Mouse (Mus musculus) stomach, embryonic 14.5 days (tissue): ENCODE data around the gene Bzw2. TPM values are rescaled to one million over a fixed set of nuclear protein-coding genes. Genes with fewer than 3 reads are reported as not detected.

Experiments used
- ATAC-seq: fragments of 200-750 bp; cut with Nextera tagmentation; 2 replicates; pipeline ENCODE4 v1.8.0; 2017; ENCODE audit warnings: low read depth, moderate TSS enrichment; ENCODE audit not compliant: insufficient number of reproducible peaks, insufficient read depth, low FRiP score
- H3K27ac ChIP-seq: fragments of 300-500 bp; sonication (generic); 2 replicates; pipeline ENCODE4 v1.5.1; 2014; ENCODE audit warnings: mild to moderate bottlenecking, low read length, moderate library complexity, mixed read lengths
- H3K27me3 ChIP-seq: fragments of 300-500 bp; sonication (generic); 2 replicates; pipeline ENCODE4 v1.6.1; 2014; ENCODE audit warnings: low read length, control low read depth, mixed read lengths; ENCODE audit not compliant: control insufficient read depth, insufficient read depth
- H3K36me3 ChIP-seq: fragments of 300-500 bp; sonication (generic); 2 replicates; pipeline ENCODE4 v1.6.1; 2014; ENCODE audit warnings: mild to moderate bottlenecking, control low read depth, low read length, moderate library complexity, mixed read lengths; ENCODE audit not compliant: control insufficient read depth, insufficient read depth
- H3K4me1 ChIP-seq: fragments of 300-500 bp; sonication (generic); 2 replicates; pipeline ENCODE4 v1.6.1; 2014; ENCODE audit warnings: low read length, control low read depth, mixed read lengths; ENCODE audit not compliant: control insufficient read depth, insufficient read depth
- H3K4me2 ChIP-seq: fragments of 300-500 bp; sonication (generic); replicated peaks from 2 replicates; pipeline ENCODE4 v1.6.1; 2014; ENCODE audit warnings: low read depth, low read length, control low read depth
- H3K4me3 ChIP-seq: fragments of 300-500 bp; sonication (generic); 2 replicates; pipeline ENCODE4 v1.5.1; 2014; ENCODE audit warnings: low read depth, low read length, control low read depth
- H3K9ac ChIP-seq: fragments of 300-500 bp; sonication (generic); replicated peaks from 2 replicates; pipeline ENCODE4 v1.6.1; 2014; ENCODE audit warnings: low read depth, mild to moderate bottlenecking, control low read depth, low read length, moderate library complexity, mixed read lengths
- H3K9me3 ChIP-seq: fragments of 300-500 bp; sonication (generic); 2 replicates; pipeline ENCODE4 v1.6.1; 2016; ENCODE audit warnings: low read depth, low read length, control low read depth; ENCODE audit not compliant: control insufficient read depth
- WGBS: fragments of 180-500 bp; shearing (Covaris S2); extraction: QIAGEN DNeasy Blood & Tissue Kit; methylation state at CpG from one replicate; pipeline ENCODE4 v1.1.7; 2014; 5-methylcytosine and 5-hydroxymethylcytosine counted together
- polyA plus RNA-seq: library from polyadenylated mRNA; unstranded; fragments of >200 nt; fragmentation: Nextera tagmentation; extraction: Ambion mirVana; gene quantifications from 2 replicates; pipeline ENCODE4 v1.2.1, GENCODE M21; 2014

Gene Bzw2
- polyA plus RNA-seq, 1 experiment from 2014 or later, result 228 TPM

- H3K4me3 ChIP-seq, result no peak overlapping the region
- no peaks in the 10 kb centered on the region for H3K4me1 ChIP-seq
- no peak overlapping the region for H3K9ac ChIP-seq
- H3K9me3 ChIP-seq, result no peaks in the 10 kb centered on the region
- no peaks in the 10 kb centered on the region for H3K27me3 ChIP-seq
- no peak overlapping the region for H3K27ac ChIP-seq
- WGBS, result 91% methylated on average over 2 of the region's 2 CpGs
- ATAC-seq, result no peak
- H3K4me2 ChIP-seq, result no peak overlapping the region
- H3K36me3 ChIP-seq, result peaks cover 20% of the 10 kb centered on the region
Measured at GRCm38 (mm10) chr12:36132254-36132653, 25.6 kb downstream of the Bzw2 start.

GRCm38 (mm10) chr12:36129826-36130225, 28.1 kb downstream of the Bzw2 start:
- no peak for ATAC-seq

GRCm38 (mm10) chr12:36126049-36126448, 31.8 kb downstream of the Bzw2 start:
- 95% methylated on average over 5 of the region's 5 CpGs for WGBS
- peaks cover 27% of the 10 kb centered on the region for H3K36me3 ChIP-seq
- no peak overlapping the region for H3K4me2 ChIP-seq
- no peaks in the 10 kb centered on the region for H3K4me1 ChIP-seq
- no peaks in the 10 kb centered on the region for H3K9me3 ChIP-seq
- H3K4me3 ChIP-seq, result no peak overlapping the region
- H3K27ac ChIP-seq, result no peak overlapping the region
- H3K9ac ChIP-seq, result no peak overlapping the region
- H3K27me3 ChIP-seq, result no peaks in the 10 kb centered on the region
- no peak for ATAC-seq

More at GRCm38 (mm10) chr12:36129826-36130225, 28.1 kb downstream of the Bzw2 start:
- no peak overlapping the region for H3K4me3 ChIP-seq
- no peak overlapping the region for H3K4me2 ChIP-seq
- H3K9me3 ChIP-seq, result no peaks in the 10 kb centered on the region
- WGBS, result 94% methylated on average over 5 of the region's 5 CpGs
- H3K27ac ChIP-seq, result no peak overlapping the region
- H3K27me3 ChIP-seq, result no peaks in the 10 kb centered on the region
- H3K36me3 ChIP-seq, result peaks cover 20% of the 10 kb centered on the region
- H3K4me1 ChIP-seq, result no peaks in the 10 kb centered on the region
- no peak overlapping the region for H3K9ac ChIP-seq

DNA sequence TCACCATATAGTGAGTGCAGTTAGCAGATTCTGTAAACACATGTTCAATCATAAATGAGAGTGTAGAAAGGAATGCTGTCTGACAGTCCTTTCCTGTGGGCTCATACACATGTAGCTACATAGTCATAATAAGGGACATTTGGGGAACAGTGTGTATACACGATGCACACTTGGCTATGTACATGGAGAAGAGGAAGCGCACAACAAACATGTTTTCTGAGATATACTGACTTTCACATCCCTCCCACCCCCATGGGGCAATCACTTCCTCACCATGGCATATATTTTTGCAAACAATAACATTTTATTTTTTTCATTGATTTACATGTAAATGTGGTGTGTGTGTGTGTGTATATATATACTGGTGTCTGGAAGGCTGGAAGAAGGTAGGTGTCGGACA, 38.6 kb downstream of the Bzw2 start:
- H3K4me2 ChIP-seq, result no peak overlapping the region
- H3K9me3 ChIP-seq, result no peaks in the 10 kb centered on the region
- H3K27me3 ChIP-seq, result no peaks in the 10 kb centered on the region
- H3K36me3 ChIP-seq, result peaks cover 54% of the 10 kb centered on the region
- no peak overlapping the region for H3K27ac ChIP-seq
- no peak overlapping the region for H3K4me3 ChIP-seq
- H3K9ac ChIP-seq, result no peak overlapping the region
- no peaks in the 10 kb centered on the region for H3K4me1 ChIP-seq
- WGBS, result 96% methylated on average over 3 of the region's 3 CpGs
- ATAC-seq, result no peak

GRCm38 (mm10) chr12:36117161-36117560, 40.7 kb downstream of the Bzw2 start:
- no peaks in the 10 kb centered on the region for H3K4me1 ChIP-seq
- no peak overlapping the region for H3K9ac ChIP-seq
- H3K9me3 ChIP-seq, result no peaks in the 10 kb centered on the region
- no peak for ATAC-seq
- H3K36me3 ChIP-seq, result peaks cover 55% of the 10 kb centered on the region
- H3K4me2 ChIP-seq, result no peak overlapping the region
- H3K27me3 ChIP-seq, result no peaks in the 10 kb centered on the region
- no peak overlapping the region for H3K27ac ChIP-seq
- H3K4me3 ChIP-seq, result no peak overlapping the region
- 91% methylated on average over 6 of the region's 6 CpGs for WGBS

- Histone ChIP-seq H3K4me2 (no peak overlapping the region), H3K27me3 (no peaks in the 10 kb centered on the region), H3K9ac (no peak overlapping the region), H3K4me3 (no peak overlapping the region), H3K4me1 (no peaks in the 10 kb centered on the region), H3K36me3 (peaks cover 71% of the 10 kb centered on the region), H3K9me3 (no peaks in the 10 kb centered on the region), H3K27ac (no peak overlapping the region)
- ATAC-seq, result no peak
- 96% methylated on average over 3 of the region's 3 CpGs for WGBS
Measured at GRCm38 (mm10) chr12:36112081-36112480, 45.8 kb downstream of the Bzw2 start.

DNA sequence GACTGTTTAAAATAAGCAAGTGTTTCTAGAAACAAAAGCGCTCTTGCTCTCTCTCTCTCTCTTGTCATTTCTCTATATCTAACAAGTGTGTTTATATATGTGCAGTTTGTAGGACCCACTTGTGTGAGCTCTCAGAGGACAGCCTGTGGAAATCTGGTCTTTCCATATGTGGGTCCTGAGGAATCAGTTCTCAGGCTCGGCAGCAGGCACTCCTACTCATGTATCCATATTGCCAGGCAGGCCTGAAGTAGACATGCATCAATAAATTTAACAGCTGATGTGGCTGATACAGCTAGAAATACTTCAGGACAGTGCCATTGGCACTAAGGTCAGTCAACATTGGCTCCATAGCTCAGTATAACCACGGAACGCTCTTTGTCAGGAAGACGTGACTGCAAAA, 46.8 kb downstream of the Bzw2 start:
- H3K27me3 ChIP-seq, result no peaks in the 10 kb centered on the region
- H3K27ac ChIP-seq, result no peak overlapping the region
- H3K4me2 ChIP-seq, result no peak overlapping the region
- H3K9me3 ChIP-seq, result no peaks in the 10 kb centered on the region
- H3K4me1 ChIP-seq, result no peaks in the 10 kb centered on the region
- no peak for ATAC-seq
- H3K36me3 ChIP-seq, result peaks cover 70% of the 10 kb centered on the region
- no peak overlapping the region for H3K4me3 ChIP-seq
- no peak overlapping the region for H3K9ac ChIP-seq
- 92% methylated on average over 5 of the region's 5 CpGs for WGBS

DNA sequence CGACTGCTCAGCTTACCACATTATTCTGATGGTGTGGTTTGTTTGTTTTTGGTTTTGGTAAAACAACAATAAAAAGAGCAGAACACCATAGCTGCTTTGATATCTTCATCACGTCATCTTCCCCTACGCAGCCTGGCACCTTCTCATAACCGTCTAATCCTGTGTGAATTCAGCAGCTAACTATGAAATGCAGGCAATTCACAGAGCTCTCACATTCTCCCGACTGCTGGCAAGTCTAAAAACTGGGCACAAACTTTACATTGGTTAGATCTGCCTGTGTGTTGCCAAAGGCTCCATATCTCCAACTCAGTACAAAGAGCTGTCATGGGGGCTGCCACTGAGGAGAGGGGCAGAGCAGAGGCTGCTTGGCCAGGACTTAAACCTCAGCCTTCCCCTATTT, 47.4 kb downstream of the Bzw2 start:
- Histone ChIP-seq H3K9ac (no peak overlapping the region), H3K36me3 (peaks cover 67% of the 10 kb centered on the region), H3K4me3 (no peak overlapping the region), H3K27ac (no peak overlapping the region), H3K4me1 (no peaks in the 10 kb centered on the region), H3K9me3 (no peaks in the 10 kb centered on the region), H3K27me3 (no peaks in the 10 kb centered on the region), H3K4me2 (no peak overlapping the region)
- WGBS, result 85% methylated on average over 5 of the region's 5 CpGs
- ATAC-seq, result no peak

- Histone ChIP-seq H3K4me2 (no peak overlapping the region), H3K27me3 (no peaks in the 10 kb centered on the region), H3K4me3 (no peak overlapping the region), H3K36me3 (peaks cover 60% of the 10 kb centered on the region), H3K27ac (no peak overlapping the region), H3K4me1 (no peaks in the 10 kb centered on the region), H3K9me3 (no peaks in the 10 kb centered on the region), H3K9ac (no peak overlapping the region)
- no peak for ATAC-seq
- WGBS, result 93% methylated on average over 5 of the region's 5 CpGs
Measured at GRCm38 (mm10) chr12:36108442-36108841, 49.4 kb downstream of the Bzw2 start.
